In the genomic region with DNA sequence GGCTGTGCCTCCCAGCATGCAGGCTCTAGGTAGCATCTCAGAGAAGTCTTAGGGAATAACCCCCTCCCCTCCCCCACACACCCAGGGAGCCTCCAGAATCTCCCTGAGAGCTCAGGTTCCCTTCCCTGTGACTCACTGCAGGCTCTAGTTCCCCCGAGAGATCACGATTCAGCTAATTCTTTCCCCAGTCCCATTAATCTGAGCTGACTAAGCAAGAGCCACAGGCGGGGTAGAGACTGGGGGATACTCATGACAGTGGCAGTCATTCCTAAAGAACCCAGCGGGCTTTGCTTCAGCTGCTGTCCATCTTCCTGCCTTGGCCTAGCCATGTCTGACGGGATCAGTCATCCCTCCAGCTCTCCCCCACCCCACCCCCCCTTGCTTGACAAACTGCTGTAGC, we compare ENCODE assay signal across 28 mouse cellular contexts. TPM values are rescaled to one million over a fixed set of nuclear protein-coding genes. Genes with fewer than 3 reads are reported as not detected.
A peak's percentile ranks its signal among the peaks of the same experiment; 100 is the strongest.
DNase-seq lines count a peak whose midpoint lies in the region; ATAC-seq lines count a peak whose summit lies in the region.
"Had no signal": no experiment of that assay in that cellular context is flagged by ENCODE, and none has a peak within 500 bp of the region (broad histone marks: within the 10 kb centered on the region; RNA-seq: fewer than 3 reads in every experiment).

No protein-coding gene starts in this region.

- WGBS in hindbrain, embryonic 10.5 days = 40% methylated on average over 5 of the region's 5 CpGs
- WGBS in hindbrain, embryonic 12.5 days = 39% methylated on average over 5 of the region's 5 CpGs
- WGBS in midbrain, embryonic 14.5 days = 19% methylated on average over 5 of the region's 5 CpGs
- WGBS in midbrain, embryonic 16.5 days = 27% methylated on average over 5 of the region's 5 CpGs

- intact Hi-C loops in heart, postnatal 36 days (cut with DNase I) = no loop called here

- peak overlapping the region; percentile 23; the same call in 1 of the 2 replicates for H3K27ac ChIP-seq in hindbrain, embryonic 10.5 days
- H3K27ac ChIP-seq in hindbrain, embryonic 12.5 days = no peak overlapping the region
- H3K27ac ChIP-seq in midbrain, embryonic 14.5 days (replicated peaks; ENCODE audit: low read depth, low read length) = no peak overlapping the region
- H3K27ac ChIP-seq in midbrain, embryonic 16.5 days (ENCODE audit: low read length) = no peak overlapping the region
- H3K27ac ChIP-seq: limb, embryonic 15.5 days; liver, embryonic 15.5 days had no signal

- no peak overlapping the region for H3K9ac ChIP-seq in hindbrain, embryonic 12.5 days
- no peak overlapping the region for H3K9ac ChIP-seq in midbrain, embryonic 14.5 days (replicated peaks; ENCODE audit: low read length)
- H3K9ac ChIP-seq in midbrain, embryonic 16.5 days (ENCODE audit: low read depth, low read length) = no peak overlapping the region
- H3K9ac ChIP-seq: forebrain, postnatal 0 days; limb, embryonic 15.5 days; liver, embryonic 15.5 days had no signal

- no peak overlapping the region for H3K4me3 ChIP-seq in hindbrain, embryonic 10.5 days
- H3K4me3 ChIP-seq in hindbrain, embryonic 12.5 days = no peak overlapping the region
- H3K4me3 ChIP-seq in midbrain, embryonic 14.5 days (replicated peaks; ENCODE audit: low read depth, low read length) = no peak overlapping the region
- H3K4me3 ChIP-seq in midbrain, embryonic 16.5 days (ENCODE audit: low read depth, low read length) = no peak overlapping the region
- H3K4me3 ChIP-seq: erythroblast, embryonic 14.5 days; limb, embryonic 15.5 days; liver, embryonic 15.5 days had no signal

- H3K36me3 ChIP-seq in hindbrain, embryonic 10.5 days = no peaks in the 10 kb centered on the region
- no peaks in the 10 kb centered on the region for H3K36me3 ChIP-seq in hindbrain, embryonic 12.5 days
- no peaks in the 10 kb centered on the region for H3K36me3 ChIP-seq in midbrain, embryonic 14.5 days (ENCODE audit: control insufficient read depth, insufficient read depth, low read length)
- H3K36me3 ChIP-seq in midbrain, embryonic 16.5 days (ENCODE audit: control insufficient read depth, insufficient read depth, low read length) = no peaks in the 10 kb centered on the region
- H3K36me3 ChIP-seq: limb, embryonic 15.5 days; liver, embryonic 15.5 days had no signal

- H3K9me3 ChIP-seq in hindbrain, embryonic 10.5 days = no peaks in the 10 kb centered on the region
- no peaks in the 10 kb centered on the region for H3K9me3 ChIP-seq in hindbrain, embryonic 12.5 days (replicated peaks)
- H3K9me3 ChIP-seq in midbrain, embryonic 14.5 days (ENCODE audit: control insufficient read depth, low read length) = no peaks in the 10 kb centered on the region
- H3K9me3 ChIP-seq in midbrain, embryonic 16.5 days (replicated peaks; ENCODE audit: control insufficient read depth, low read length, poor library complexity, severe bottlenecking) = no peaks in the 10 kb centered on the region
- H3K9me3 ChIP-seq: limb, embryonic 15.5 days; liver, embryonic 15.5 days had no signal

- no peak for ATAC-seq in hindbrain, embryonic 12.5 days (ENCODE audit: low FRiP score)
- no peak for ATAC-seq in midbrain, embryonic 14.5 days (ENCODE audit: low FRiP score, low TSS enrichment)
- no peak for ATAC-seq in midbrain, embryonic 16.5 days
- ATAC-seq: forebrain, postnatal 0 days had no signal

- 0 out of 2 replicates have a peak, but pooled peaks cover 13% of the 10 kb centered on the region for H3K4me1 ChIP-seq in hindbrain, embryonic 10.5 days (replicated peaks)
- H3K4me1 ChIP-seq in hindbrain, embryonic 12.5 days = peaks cover 5% of the 10 kb centered on the region; the same call in 1 of the 2 replicates
- H3K4me1 ChIP-seq in midbrain, embryonic 14.5 days (ENCODE audit: control insufficient read depth, insufficient read depth, low read length) = no peaks in the 10 kb centered on the region
- H3K4me1 ChIP-seq in midbrain, embryonic 16.5 days (ENCODE audit: control insufficient read depth, insufficient read depth, low read length) = no peaks in the 10 kb centered on the region
- H3K4me1 ChIP-seq: liver, embryonic 15.5 days had no signal

- DNase-seq in hindbrain, embryonic 10.5 days (ENCODE audit: low spot score) = no peak
- peak; percentile 3 for DNase-seq in midbrain, embryonic 14.5 days
- DNase-seq in NIH3T3 (ENCODE audit: low read depth) = peak; percentile 92
- DNase-seq in cerebellum, adult 11 months = no peak
- no peak for DNase-seq in heart, postnatal 36 days
- DNase-seq: adrenal gland, postnatal 25 days; B cell, adult 2 months; cerebellum, adult 18-20 months; cerebellum, postnatal 25 days; forebrain, postnatal 0 days; kidney, postnatal 14 days; right cerebral cortex, postnatal 14 days; spleen, adult 18-20 months; thymus, postnatal 36 days had no signal

- peaks cover 4% of the 10 kb centered on the region; the same call in 1 of the 2 replicates for H3K27me3 ChIP-seq in hindbrain, embryonic 10.5 days (ENCODE audit: insufficient read depth, poor library complexity, severe bottlenecking)
- H3K27me3 ChIP-seq in hindbrain, embryonic 12.5 days = no peaks in the 10 kb centered on the region; the same call in 1 of the 2 replicates
- H3K27me3 ChIP-seq in midbrain, embryonic 14.5 days (ENCODE audit: control insufficient read depth, insufficient read depth, low read length) = no peaks in the 10 kb centered on the region
- H3K27me3 ChIP-seq in midbrain, embryonic 16.5 days (ENCODE audit: control insufficient read depth, insufficient read depth, low read depth, low read length) = no peaks in the 10 kb centered on the region
- H3K27me3 ChIP-seq: limb, embryonic 15.5 days had no signal

- no peak overlapping the region for H3K4me2 ChIP-seq in hindbrain, embryonic 12.5 days (replicated peaks)
- H3K4me2 ChIP-seq in midbrain, embryonic 14.5 days (ENCODE audit: low read length) = no peak overlapping the region
- no peak overlapping the region for H3K4me2 ChIP-seq in midbrain, embryonic 16.5 days (ENCODE audit: low read length)
- H3K4me2 ChIP-seq: limb, embryonic 15.5 days; liver, embryonic 15.5 days had no signal

RNA-seq across cellular contexts. Expression of a gene that starts 3.7 kb away (rescaled TPM):
- polyA plus RNA-seq in hindbrain, embryonic 10.5 days (2016; fragmentation: Nextera tagmentation; extraction: Ambion mirVana) = not detected in 2 replicates
- not detected in 2 replicates for polyA plus RNA-seq in hindbrain, embryonic 12.5 days (2016; fragmentation: Nextera tagmentation; extraction: Ambion mirVana)
- not detected in 2 replicates for polyA plus RNA-seq in midbrain, embryonic 14.5 days (2014; fragmentation: Nextera tagmentation; extraction: Ambion mirVana)
- polyA plus RNA-seq in midbrain, embryonic 16.5 days (2015; fragmentation: Nextera tagmentation; extraction: Ambion mirVana) = not detected in 2 replicates
- not detected for total RNA-seq in heart, postnatal 36 days (2021)
- total RNA-seq: forebrain, postnatal 0 days; gastrocnemius, adult 18-20 months; gastrocnemius, postnatal 4 days; left cerebral cortex, adult 18-20 months; left cerebral cortex, postnatal 36 days; megakaryocyte-erythroid progenitor cell, adult 5-6 weeks had no signal
- polyA plus RNA-seq: erythroblast, embryonic 14.5 days; forebrain, postnatal 0 days; intestine, embryonic 14.5 days; liver, embryonic 15.5 days; neural tube, embryonic 14.5 days had no signal

RNA-seq across cellular contexts. Expression of a gene that starts 39.3 kb away (rescaled TPM):
- not detected in 2 replicates for polyA plus RNA-seq in hindbrain, embryonic 10.5 days (2016; fragmentation: Nextera tagmentation; extraction: Ambion mirVana)
- not detected in 2 replicates for polyA plus RNA-seq in hindbrain, embryonic 12.5 days (2016; fragmentation: Nextera tagmentation; extraction: Ambion mirVana)
- not detected in 2 replicates for polyA plus RNA-seq in midbrain, embryonic 14.5 days (2014; fragmentation: Nextera tagmentation; extraction: Ambion mirVana)
- not detected in 2 replicates for polyA plus RNA-seq in midbrain, embryonic 16.5 days (2015; fragmentation: Nextera tagmentation; extraction: Ambion mirVana)
- not detected for total RNA-seq in heart, postnatal 36 days (2021)
- total RNA-seq: adrenal gland, postnatal 25 days; forebrain, postnatal 0 days; gastrocnemius, adult 18-20 months; gastrocnemius, postnatal 4 days; layer of hippocampus, adult 8-10 months; left cerebral cortex, adult 18-20 months; left cerebral cortex, postnatal 36 days; megakaryocyte-erythroid progenitor cell, adult 5-6 weeks had no signal
- polyA plus RNA-seq: erythroblast, embryonic 14.5 days; forebrain, postnatal 0 days; hindbrain, embryonic 11.5 days; neural tube, embryonic 14.5 days had no signal

RNA-seq across cellular contexts. Expression of a gene that starts 39.4 kb away (rescaled TPM):
- polyA plus RNA-seq in hindbrain, embryonic 10.5 days (2016; fragmentation: Nextera tagmentation; extraction: Ambion mirVana) = 59.1 and 76.7 TPM in 2 replicates
- polyA plus RNA-seq in hindbrain, embryonic 12.5 days (2016; fragmentation: Nextera tagmentation; extraction: Ambion mirVana) = 86.0 and 92.7 TPM in 2 replicates
- polyA plus RNA-seq in midbrain, embryonic 14.5 days (2014; fragmentation: Nextera tagmentation; extraction: Ambion mirVana) = 78.3 and 98.1 TPM in 2 replicates
- 77.2 and 81.8 TPM in 2 replicates for polyA plus RNA-seq in midbrain, embryonic 16.5 days (2015; fragmentation: Nextera tagmentation; extraction: Ambion mirVana)
- 1 to 10 TPM; 5.3 to 6.2 TPM for total RNA-seq in heart, postnatal 36 days (2021)

RNA-seq across cellular contexts. Expression of a gene that starts 54.5 kb away (rescaled TPM):
- 74.6 and 82.9 TPM in 2 replicates for polyA plus RNA-seq in hindbrain, embryonic 10.5 days (2016; fragmentation: Nextera tagmentation; extraction: Ambion mirVana)
- 76.9 and 77.1 TPM in 2 replicates for polyA plus RNA-seq in hindbrain, embryonic 12.5 days (2016; fragmentation: Nextera tagmentation; extraction: Ambion mirVana)
- polyA plus RNA-seq in midbrain, embryonic 14.5 days (2014; fragmentation: Nextera tagmentation; extraction: Ambion mirVana) = 54.7 and 63.6 TPM in 2 replicates
- 70.7 and 79.0 TPM in 2 replicates for polyA plus RNA-seq in midbrain, embryonic 16.5 days (2015; fragmentation: Nextera tagmentation; extraction: Ambion mirVana)
- total RNA-seq in heart, postnatal 36 days (2021) = 10 to 100 TPM; 22.7 to 24.1 TPM

RNA-seq across cellular contexts. Expression of a gene that starts 59.9 kb away (rescaled TPM):
- polyA plus RNA-seq in hindbrain, embryonic 10.5 days (2016; fragmentation: Nextera tagmentation; extraction: Ambion mirVana) = 2.5 and 3.1 TPM in 2 replicates
- polyA plus RNA-seq in hindbrain, embryonic 12.5 days (2016; fragmentation: Nextera tagmentation; extraction: Ambion mirVana) = 16.8 and 20.1 TPM in 2 replicates
- polyA plus RNA-seq in midbrain, embryonic 14.5 days (2014; fragmentation: Nextera tagmentation; extraction: Ambion mirVana) = 71.2 and 89.5 TPM in 2 replicates
- polyA plus RNA-seq in midbrain, embryonic 16.5 days (2015; fragmentation: Nextera tagmentation; extraction: Ambion mirVana) = 87.2 and 154 TPM in 2 replicates
- total RNA-seq in heart, postnatal 36 days (2021) = 1 to 10 TPM in 1 of 2 experiments, under 1 TPM in 1; 0.68 to 1.6 TPM

Comparison
In these comparisons a context has a peak if more than half of its experiments do, and no peak if none do; other contexts are left out.
1. DNase-seq: peak in midbrain, embryonic 14.5 days (single experiment) and NIH3T3 (single experiment); none in hindbrain, embryonic 10.5 days (single experiment), cerebellum, adult 11 months (single experiment) and heart, postnatal 36 days (0 of 2).